Mouse (Mus musculus): ENCODE data around the gene Tmem50b.

DNA sequence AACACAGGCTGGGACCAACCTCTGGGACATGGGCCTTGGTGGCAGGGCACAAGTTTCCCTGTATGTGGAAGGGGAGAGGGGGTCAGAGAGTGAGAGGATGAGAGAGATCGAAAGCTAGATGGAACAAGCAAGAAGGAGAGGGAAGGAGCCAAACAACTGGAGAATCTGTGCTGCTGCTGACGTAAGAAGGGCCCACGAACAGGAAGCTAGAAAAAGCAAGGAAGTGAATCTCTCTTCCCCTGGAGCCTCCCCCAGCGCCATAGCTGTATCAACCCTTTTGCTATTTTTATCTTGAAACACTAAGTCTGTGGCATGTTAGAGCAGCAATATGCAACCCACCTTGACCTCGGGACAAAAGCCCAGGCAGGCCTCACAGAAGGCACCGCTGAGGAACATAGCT is 59.5 kb downstream of the Tmem50b start:
- TF ChIP-seq CTCF (IDR thresholded peaks at IDR 0.05; ENCODE audit: extremely low read depth, insufficient read depth, low read length): no peak
- TF ChIP-seq POLR2A (IDR thresholded peaks at IDR 0.05; ENCODE audit: extremely low read depth, insufficient read depth, low read length): no peak
